Mouse (Mus musculus): ENCODE measurements around the gene Cab39l.

The Cab39l gene

GRCm38 (mm10) chr14:59627823-59628222 lies 187.1 kb downstream of the Cab39l start:
- no peak for DNase-seq (ENCODE audit: low read depth in 1 of 2, low spot score in 2 of 2)

- DNase-seq (ENCODE audit: low read depth in 1 of 2, low spot score in 2 of 2): no peak
These were observed 188.5 kb downstream of the Cab39l start for GRCm38 (mm10) chr14:59629308-59629707.

GRCm38 (mm10) chr14:59630096-59630495 lies 189.3 kb downstream of the Cab39l start:
- no peak for DNase-seq (ENCODE audit: low read depth in 1 of 2, low spot score in 2 of 2)

- no peak for DNase-seq (ENCODE audit: low read depth in 1 of 2, low spot score in 2 of 2)
These were observed 191.3 kb downstream of the Cab39l start for GRCm38 (mm10) chr14:59632067-59632466.

- no peak for DNase-seq (ENCODE audit: low read depth in 1 of 2, low spot score in 2 of 2)
These were observed 192.6 kb downstream of the Cab39l start for GRCm38 (mm10) chr14:59633295-59633898.

- DNase-seq (ENCODE audit: low read depth in 1 of 2, low spot score in 2 of 2): no peak
These were observed 193.2 kb downstream of the Cab39l start for GRCm38 (mm10) chr14:59633988-59634387.

All from monocyte, adult 2 months (primary cell).